8 mouse cellular contexts compared by ENCODE assay signal in the genomic region with DNA sequence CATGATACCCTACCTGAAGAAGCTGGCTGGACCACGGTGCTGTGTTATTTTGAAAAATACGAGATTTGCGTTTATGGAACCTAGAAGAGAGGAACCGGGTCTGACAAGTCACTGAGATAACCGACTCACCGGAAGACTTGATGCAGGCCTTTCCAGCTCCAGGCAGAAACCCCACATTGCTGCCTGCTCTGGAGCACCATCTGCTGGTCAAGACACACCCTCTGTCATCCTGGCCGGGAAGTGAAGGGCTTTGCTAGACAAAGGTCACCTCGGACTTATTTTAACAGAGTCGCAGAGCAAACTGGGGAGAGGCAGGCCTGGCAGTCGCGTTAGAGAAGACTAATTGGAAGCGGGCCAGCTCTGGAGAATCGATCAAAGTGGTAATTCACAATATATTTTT.
A peak's percentile ranks its signal among the peaks of the same experiment; 100 is the strongest.
DNase-seq lines count a peak whose midpoint lies in the region; ATAC-seq lines count a peak whose summit lies in the region.

No protein-coding gene starts in this region.

- ATAC-seq in hindbrain, embryonic 14.5 days (ENCODE audit: low FRiP score), result peak; percentile 88

- H3K36me3 ChIP-seq in hindbrain, embryonic 14.5 days (replicated peaks; ENCODE audit: control insufficient read depth, insufficient read depth), result no peaks in the 10 kb centered on the region

- 18% methylated on average over 13 of the region's 13 CpGs for whole genome bisulfite sequencing in hindbrain, embryonic 14.5 days

- H3K4me1 ChIP-seq in hindbrain, embryonic 14.5 days (replicated peaks; ENCODE audit: control insufficient read depth, insufficient read depth, low read length), result no peaks in the 10 kb centered on the region

- H3K9ac ChIP-seq in hindbrain, embryonic 14.5 days, result no peak overlapping the region

- H3K4me3 ChIP-seq in hindbrain, embryonic 14.5 days (replicated peaks; ENCODE audit: low read length), result no peak overlapping the region

- DNase-seq in Muller cell, postnatal 12 days (ENCODE audit: inconsistent ontology term), result peak; percentile 36
- DNase-seq in cerebellum, adult 9-11 months, result peak; percentile 19
- DNase-seq in frontal cortex, postnatal 14 days (ENCODE audit: low spot score in 2 of 2), result peak; percentile 64 to 66
- peak; percentile 79 for DNase-seq in hindbrain, embryonic 14.5 days (ENCODE audit: low spot score)
- DNase-seq in layer of hippocampus, postnatal 14 days (ENCODE audit: low spot score in 2 of 2), result peak; percentile 37 to 52
- peak; percentile 73 for DNase-seq in lung, postnatal 14 days
- peak; percentile 80 for DNase-seq in right cerebral cortex, adult 18-20 months
- DNase-seq in urinary bladder, postnatal 10 days (ENCODE audit: low spot score), result peak; percentile 20

- H3K9me3 ChIP-seq in hindbrain, embryonic 14.5 days (ENCODE audit: control insufficient read depth, low read length), result no peaks in the 10 kb centered on the region

- H3K4me2 ChIP-seq in hindbrain, embryonic 14.5 days (replicated peaks), result 0 out of 2 replicates have a peak overlapping the region, but pooled peaks have one; percentile 7

- H3K27ac ChIP-seq in hindbrain, embryonic 14.5 days, result no peak overlapping the region

- no peaks in the 10 kb centered on the region for H3K27me3 ChIP-seq in hindbrain, embryonic 14.5 days (ENCODE audit: control insufficient read depth, insufficient read depth, low read length)

Comparison
In these comparisons a context has a peak if more than half of its experiments do, and no peak if none do; other contexts are left out.
1. DNase-seq: peak in every context shown above with its lines; median percentile 80 in right cerebral cortex, adult 18-20 months; 79 in hindbrain, embryonic 14.5 days; 73 in lung, postnatal 14 days; 65 in frontal cortex, postnatal 14 days; 44 in layer of hippocampus, postnatal 14 days; 36 in Muller cell, postnatal 12 days; 20 in urinary bladder, postnatal 10 days; 19 in cerebellum, adult 9-11 months.